Mouse (Mus musculus) hindbrain, embryonic 12.5 days (tissue): Measurements from ENCODE around the gene Dbp. TPM values are rescaled to one million over a fixed set of nuclear protein-coding genes. Genes with fewer than 3 reads are reported as not detected.

ENCODE experiments used
- ATAC-seq: fragments of 200-750 bp; cut with Nextera tagmentation; 2 replicates; pipeline ENCODE4 v1.8.0; 2017; ENCODE audit warnings: moderate TSS enrichment; ENCODE audit not compliant: low FRiP score
- H3K27ac ChIP-seq: fragments of 300-500 bp; sonication (generic); 2 replicates; pipeline ENCODE4 v1.5.1; 2016; ENCODE audit warnings: mild to moderate bottlenecking
- H3K27me3 ChIP-seq: fragments of 300-500 bp; sonication (generic); 2 replicates; pipeline ENCODE4 v1.6.1; 2016; ENCODE audit warnings: mild to moderate bottlenecking
- H3K36me3 ChIP-seq: fragments of 300-500 bp; sonication (generic); 2 replicates; pipeline ENCODE4 v1.6.1; 2016; ENCODE audit warnings: mild to moderate bottlenecking
- H3K4me1 ChIP-seq: fragments of 300-500 bp; sonication (generic); 2 replicates; pipeline ENCODE4 v1.6.1; 2016
- H3K4me2 ChIP-seq: fragments of 300-500 bp; sonication (generic); replicated peaks from 2 replicates; pipeline ENCODE4 v1.6.1; 2016; ENCODE audit warnings: mild to moderate bottlenecking
- H3K4me3 ChIP-seq: fragments of 300-500 bp; sonication (generic); 2 replicates; pipeline ENCODE4 v1.5.1; 2016; ENCODE audit warnings: mild to moderate bottlenecking
- H3K9ac ChIP-seq: fragments of 300-500 bp; sonication (generic); 2 replicates; pipeline ENCODE4 v1.6.1; 2016; ENCODE audit warnings: mild to moderate bottlenecking, moderate library complexity
- H3K9me3 ChIP-seq: fragments of 300-500 bp; sonication (generic); replicated peaks from 2 replicates; pipeline ENCODE4 v1.6.1; 2016; ENCODE audit warnings: mild to moderate bottlenecking
- WGBS: fragments of 180-500 bp; shearing (Covaris S2); methylation state at CpG from one replicate; pipeline ENCODE4 v1.1.7; 2016; 5-methylcytosine and 5-hydroxymethylcytosine counted together
- polyA plus RNA-seq: library from polyadenylated mRNA; unstranded; fragments of >200 nt; fragmentation: Nextera tagmentation; extraction: Ambion mirVana; gene quantifications from 2 replicates; pipeline ENCODE4 v1.2.1, GENCODE M21; 2016

Gene Dbp
- polyA plus RNA-seq, 1 experiment from 2014 or later = 5.3 TPM

- no peaks in the 10 kb centered on the region for H3K27me3 ChIP-seq
- peak within 1 kb of the TSS; percentile 70 for H3K27ac ChIP-seq
- peak within 1 kb of the TSS; percentile 78 for H3K9ac ChIP-seq
- peaks cover 48% of the 10 kb centered on the region for H3K4me1 ChIP-seq
- peaks cover 45% of the 10 kb centered on the region for H3K36me3 ChIP-seq
- peak within 1 kb of the TSS; percentile 87 for H3K4me3 ChIP-seq
- WGBS = 8% methylated on average over 34 of the region's 34 CpGs
- H3K9me3 ChIP-seq = no peaks in the 10 kb centered on the region
- peak within 1 kb of the TSS; percentile 93 for H3K4me2 ChIP-seq
- peak; percentile 90 for ATAC-seq
Observed at GRCm38 (mm10) chr7:45715090-45715708, 10.3 kb downstream of the Dbp start, which contains the start of gene Rpl18. TSS of gene Rpl18 (plus strand) at chr7:45715457.

GRCm38 (mm10) chr7:45715741-45716459, 11.0 kb downstream of the Dbp start:
- Histone ChIP-seq H3K4me2 (peak overlapping the region; percentile 93), H3K27ac (peak overlapping the region; percentile 64; the same call in 1 of the 2 replicates), H3K27me3 (no peaks in the 10 kb centered on the region), H3K9me3 (no peaks in the 10 kb centered on the region), H3K4me1 (peaks cover 49% of the 10 kb centered on the region), H3K36me3 (peaks cover 44% of the 10 kb centered on the region), H3K9ac (peak overlapping the region; percentile 32), H3K4me3 (peak overlapping the region; percentile 87)
- WGBS = 86% methylated on average over 19 of the region's 19 CpGs
- ATAC-seq = no peak

- H3K4me2 ChIP-seq = peak overlapping the region; percentile 93
Observed at GRCm38 (mm10) chr7:45716460-45716857, 11.6 kb downstream of the Dbp start.

GRCm38 (mm10) chr7:45716952-45717917, 12.3 kb downstream of the Dbp start:
- Histone ChIP-seq H3K27ac (peak overlapping the region; percentile 90), H3K4me2 (peak overlapping the region; percentile 93), H3K27me3 (no peaks in the 10 kb centered on the region), H3K9me3 (no peaks in the 10 kb centered on the region), H3K9ac (peak overlapping the region; percentile 91), H3K36me3 (peaks cover 44% of the 10 kb centered on the region), H3K4me1 (peaks cover 55% of the 10 kb centered on the region), H3K4me3 (peak overlapping the region; percentile 87)
- 11% methylated on average over 31 of the region's 31 CpGs for WGBS
- ATAC-seq = peak; percentile 34

More at GRCm38 (mm10) chr7:45716460-45716857, 11.6 kb downstream of the Dbp start:
- Histone ChIP-seq H3K9me3 (no peaks in the 10 kb centered on the region), H3K36me3 (peaks cover 44% of the 10 kb centered on the region), H3K9ac (peak overlapping the region; percentile 32), H3K4me3 (peak overlapping the region; percentile 87), H3K27ac (no peak overlapping the region), H3K4me1 (peaks cover 53% of the 10 kb centered on the region), H3K27me3 (no peaks in the 10 kb centered on the region)
- WGBS = 98% methylated on average over 3 of the region's 3 CpGs
- ATAC-seq = no peak

GRCm38 (mm10) chr7:45717918-45718297, 13.0 kb downstream of the Dbp start, which contains the start of gene Sphk2:
TSS of gene Sphk2 (minus strand) at chr7:45718002.
- no peaks in the 10 kb centered on the region for H3K27me3 ChIP-seq
- WGBS = under 1% methylated on average over 41 of the region's 41 CpGs
- peaks cover 55% of the 10 kb centered on the region for H3K4me1 ChIP-seq

GRCm38 (mm10) chr7:45718331-45718730, 13.4 kb downstream of the Dbp start:
- Histone ChIP-seq H3K9ac (peak overlapping the region; percentile 91), H3K27ac (peak overlapping the region; percentile 90), H3K4me2 (peak overlapping the region; percentile 89), H3K36me3 (peaks cover 44% of the 10 kb centered on the region), H3K4me3 (peak overlapping the region; percentile 87), H3K27me3 (no peaks in the 10 kb centered on the region), H3K9me3 (no peaks in the 10 kb centered on the region), H3K4me1 (peaks cover 55% of the 10 kb centered on the region)
- WGBS = under 1% methylated on average over 20 of the region's 20 CpGs
- no peak for ATAC-seq

More at GRCm38 (mm10) chr7:45717918-45718297, 13.0 kb downstream of the Dbp start, which contains the start of gene Sphk2:
- peak within 1 kb of the TSS; percentile 87 for H3K4me3 ChIP-seq
- peak within 1 kb of the TSS; percentile 91 for H3K9ac ChIP-seq
- peaks cover 44% of the 10 kb centered on the region for H3K36me3 ChIP-seq
- no peaks in the 10 kb centered on the region for H3K9me3 ChIP-seq
- peak; percentile 70 for ATAC-seq
- peak within 1 kb of the TSS; percentile 90 for H3K27ac ChIP-seq
- peak within 1 kb of the TSS; percentile 93 for H3K4me2 ChIP-seq

GRCm38 (mm10) chr7:45719180-45719579, 14.3 kb downstream of the Dbp start:
- Histone ChIP-seq H3K36me3 (peaks cover 49% of the 10 kb centered on the region), H3K4me1 (peaks cover 51% of the 10 kb centered on the region), H3K4me3 (peak overlapping the region; percentile 87), H3K27ac (no peak overlapping the region), H3K27me3 (no peaks in the 10 kb centered on the region), H3K9ac (peak overlapping the region; percentile 91), H3K4me2 (peak overlapping the region; percentile 89), H3K9me3 (no peaks in the 10 kb centered on the region)
- 81% methylated on average over 10 of the region's 10 CpGs for WGBS
- no peak for ATAC-seq

- Histone ChIP-seq H3K27ac (no peak overlapping the region), H3K9ac (peak overlapping the region; percentile 91; the same call in 1 of the 2 replicates), H3K36me3 (peaks cover 56% of the 10 kb centered on the region), H3K4me3 (peak overlapping the region; percentile 87; the same call in 1 of the 2 replicates), H3K4me2 (peak overlapping the region; percentile 89; the same call in 1 of the 2 replicates), H3K9me3 (no peaks in the 10 kb centered on the region), H3K27me3 (no peaks in the 10 kb centered on the region), H3K4me1 (peaks cover 44% of the 10 kb centered on the region)
- ATAC-seq = no peak
- 91% methylated on average over 16 of the region's 16 CpGs for WGBS
Observed at GRCm38 (mm10) chr7:45719738-45720412, 15.0 kb downstream of the Dbp start.

GRCm38 (mm10) chr7:45720413-45721233, 15.7 kb downstream of the Dbp start, which contains the start of gene Fam83e:
TSS of gene Fam83e (plus strand) at chr7:45721212.
- Histone ChIP-seq H3K4me3 (no peak within 1 kb of the TSS), H3K36me3 (peaks cover 64% of the 10 kb centered on the region), H3K9me3 (no peaks in the 10 kb centered on the region), H3K27ac (no peak within 1 kb of the TSS), H3K9ac (peak within 1 kb of the TSS; percentile 4; the same call in 1 of the 2 replicates), H3K27me3 (no peaks in the 10 kb centered on the region), H3K4me2 (0 out of 2 replicates have a peak within 1 kb of the TSS, but pooled peaks have one; percentile 89), H3K4me1 (peaks cover 40% of the 10 kb centered on the region)
- no peak for ATAC-seq
- WGBS = 82% methylated on average over 14 of the region's 14 CpGs

- Histone ChIP-seq H3K36me3 (peaks cover 70% of the 10 kb centered on the region), H3K4me3 (no peak overlapping the region), H3K9me3 (no peaks in the 10 kb centered on the region), H3K9ac (no peak overlapping the region), H3K4me2 (no peak overlapping the region), H3K27ac (no peak overlapping the region), H3K4me1 (peaks cover 35% of the 10 kb centered on the region), H3K27me3 (no peaks in the 10 kb centered on the region)
- 85% methylated on average over 7 of the region's 7 CpGs for WGBS
- no peak for ATAC-seq
Observed at GRCm38 (mm10) chr7:45721234-45721571, 16.3 kb downstream of the Dbp start.
